Mouse (Mus musculus): ENCODE results near the gene Tex22.

Tex22 gene

GRCm38 (mm10) chr12:113101251-113101960 lies 27.1 kb downstream of the Tex22 start:
- DNase-seq (ENCODE audit: low spot score), result no peak

- DNase-seq (ENCODE audit: low spot score), result no peak
These were observed 28.2 kb downstream of the Tex22 start for GRCm38 (mm10) chr12:113102461-113102860.

- DNase-seq (ENCODE audit: low spot score), result peak; percentile 65
These were observed 29.6 kb downstream of the Tex22 start for GRCm38 (mm10) chr12:113103846-113104451.

GRCm38 (mm10) chr12:113106386-113106785 lies 32.1 kb downstream of the Tex22 start:
- DNase-seq (ENCODE audit: low spot score), result no peak

GRCm38 (mm10) chr12:113107431-113108124 lies 33.3 kb downstream of the Tex22 start:
- DNase-seq (ENCODE audit: low spot score), result no peak

GRCm38 (mm10) chr12:113108528-113109283 lies 34.4 kb downstream of the Tex22 start:
- DNase-seq (ENCODE audit: low spot score), result no peak

- DNase-seq (ENCODE audit: low spot score), result no peak
These were observed 35.5 kb downstream of the Tex22 start for GRCm38 (mm10) chr12:113109801-113110200.

- DNase-seq (ENCODE audit: low spot score), result no peak
These were observed 39.8 kb downstream of the Tex22 start for GRCm38 (mm10) chr12:113114141-113114540.

GRCm38 (mm10) chr12:113114856-113115538 lies 40.7 kb downstream of the Tex22 start:
- DNase-seq (ENCODE audit: low spot score), result no peak

- peak; percentile 64 for DNase-seq (ENCODE audit: low spot score)
These were observed 45.5 kb downstream of the Tex22 start for GRCm38 (mm10) chr12:113119516-113120410.

- DNase-seq (ENCODE audit: low spot score), result peak; percentile 86
These were observed 50.4 kb downstream of the Tex22 start for GRCm38 (mm10) chr12:113124726-113125125.

- DNase-seq (ENCODE audit: low spot score), result no peak
These were observed 56.4 kb downstream of the Tex22 start for GRCm38 (mm10) chr12:113130732-113131131.

GRCm38 (mm10) chr12:113131601-113132000 lies 57.3 kb downstream of the Tex22 start:
- no peak for DNase-seq (ENCODE audit: low spot score)

- no peak for DNase-seq (ENCODE audit: low spot score)
These were observed 58.3 kb downstream of the Tex22 start for GRCm38 (mm10) chr12:113132567-113132966.

- DNase-seq (ENCODE audit: low spot score), result no peak
These were observed 59.0 kb downstream of the Tex22 start for GRCm38 (mm10) chr12:113133260-113133659.

- DNase-seq (ENCODE audit: low spot score), result no peak
These were observed 59.6 kb downstream of the Tex22 start for GRCm38 (mm10) chr12:113133861-113134403.

- DNase-seq (ENCODE audit: low spot score), result no peak
These were observed 60.2 kb downstream of the Tex22 start for GRCm38 (mm10) chr12:113134502-113134901.

GRCm38 (mm10) chr12:113135401-113135800 lies 61.1 kb downstream of the Tex22 start:
- DNase-seq (ENCODE audit: low spot score), result no peak

GRCm38 (mm10) chr12:113136492-113137020 lies 62.3 kb downstream of the Tex22 start:
- no peak for DNase-seq (ENCODE audit: low spot score)
